Comparison of ENCODE assay signal across 8 mouse cellular contexts in genomic region chr6:29348371-29348724, GRCm38 (mm10). TPM values are rescaled to one million over a fixed set of nuclear protein-coding genes. Genes with fewer than 3 reads are reported as not detected.
DNase-seq lines count a peak whose midpoint lies in the region; ATAC-seq and TF ChIP-seq lines count a peak whose summit lies in the region.

No protein-coding gene starts in this region.

- peak overlapping the region; percentile 89 for H3K9ac ChIP-seq in heart, embryonic 14.5 days (ENCODE audit: low read length)
- H3K9ac ChIP-seq in ES-E14 (ENCODE audit: insufficient read depth, low read depth, low read length, poor library complexity, severe bottlenecking): peak overlapping the region; percentile 93
- H3K9ac ChIP-seq in forebrain, embryonic 13.5 days: peak overlapping the region; percentile 91
- H3K9ac ChIP-seq in liver, embryonic 16.5 days (ENCODE audit: low read depth, low read length): peak overlapping the region; percentile 87

- H3K36me3 ChIP-seq in heart, embryonic 14.5 days (ENCODE audit: control insufficient read depth, insufficient read depth, low read length): no peaks in the 10 kb centered on the region
- H3K36me3 ChIP-seq in ES-E14 (ENCODE audit: control insufficient read depth, insufficient read depth, low read length, poor library complexity, severe bottlenecking): no peaks in the 10 kb centered on the region
- no peaks in the 10 kb centered on the region for H3K36me3 ChIP-seq in forebrain, embryonic 13.5 days (ENCODE audit: poor library complexity, severe bottlenecking)
- no peaks in the 10 kb centered on the region for H3K36me3 ChIP-seq in liver, embryonic 16.5 days (ENCODE audit: control insufficient read depth, insufficient read depth)

- H3K4me2 ChIP-seq in heart, embryonic 14.5 days (ENCODE audit: low read length): peak overlapping the region; percentile 75
- H3K4me2 ChIP-seq in forebrain, embryonic 13.5 days: peak overlapping the region; percentile 80
- peak overlapping the region; percentile 92 for H3K4me2 ChIP-seq in liver, embryonic 16.5 days (ENCODE audit: low read depth, low read length)

- H3K9me3 ChIP-seq in heart, embryonic 14.5 days (ENCODE audit: control insufficient read depth, low read length): no peaks in the 10 kb centered on the region
- H3K9me3 ChIP-seq in ES-E14 (ENCODE audit: control insufficient read depth, insufficient read depth, low read depth, low read length): no peaks in the 10 kb centered on the region
- no peaks in the 10 kb centered on the region for H3K9me3 ChIP-seq in forebrain, embryonic 13.5 days (replicated peaks)
- no peaks in the 10 kb centered on the region for H3K9me3 ChIP-seq in liver, embryonic 16.5 days (replicated peaks; ENCODE audit: control insufficient read depth, low read length)

- WGBS in heart, embryonic 14.5 days: 0% methylated on average over 15 of the region's 15 CpGs
- under 1% methylated on average over 15 of the region's 15 CpGs for WGBS in forebrain, embryonic 13.5 days
- WGBS in liver, embryonic 16.5 days (ENCODE audit: insufficient replicate concordance): 0% methylated on average over 15 of the region's 15 CpGs

- H3K27me3 ChIP-seq in heart, embryonic 14.5 days (ENCODE audit: control insufficient read depth, insufficient read depth, low read length): no peaks in the 10 kb centered on the region
- 0 out of 2 replicates have a peak, but pooled peaks cover under 1% of the 10 kb centered on the region for H3K27me3 ChIP-seq in forebrain, embryonic 13.5 days
- H3K27me3 ChIP-seq in liver, embryonic 16.5 days (ENCODE audit: control insufficient read depth, insufficient read depth, low read depth, low read length): no peaks in the 10 kb centered on the region

- DNase-seq in heart, postnatal 36 days: no peak
- no peak for DNase-seq in ES-E14 (ENCODE audit: low read depth, low spot score)
- no peak for DNase-seq in layer of hippocampus, postnatal 25 days (ENCODE audit: extremely low spot score in 1 of 2, low spot score in 1 of 2)
- no peak for DNase-seq in cerebellum, postnatal 14 days

- peak; percentile 43 for ATAC-seq in heart, embryonic 14.5 days (ENCODE audit: insufficient number of reproducible peaks, insufficient read depth, low FRiP score, low read depth)
- ATAC-seq in forebrain, embryonic 13.5 days: no peak
- peak; percentile 1 for ATAC-seq in liver, embryonic 16.5 days (ENCODE audit: low read depth)
- no peak for ATAC-seq in monocyte, adult 5-6 weeks (replicated peaks; ENCODE audit: insufficient number of reproducible peaks, low FRiP score, low TSS enrichment, poor library complexity, severe bottlenecking)

- intact Hi-C loops in heart, postnatal 36 days (cut with DNase I): loop anchor here (5.0 kb wide), 2 partner anchors 84 to 136 kb away; partner anchors contain the start of gene Flnc

- H3K27ac ChIP-seq in heart, embryonic 14.5 days (replicated peaks in 1 of 2; ENCODE audit: control insufficient read depth in 1 of 2, insufficient read depth in 1 of 2, low read depth in 2 of 2, low read length in 2 of 2): peak overlapping the region; percentile 82 to 88
- H3K27ac ChIP-seq in ES-E14 (ENCODE audit: insufficient read depth, low read depth, low read length, poor library complexity, severe bottlenecking): peak overlapping the region; percentile 36; the same call in 1 of the 2 replicates
- H3K27ac ChIP-seq in forebrain, embryonic 13.5 days: 0 out of 2 replicates have a peak overlapping the region, but pooled peaks have one; percentile 44
- H3K27ac ChIP-seq in liver, embryonic 16.5 days (ENCODE audit: low read length): peak overlapping the region; percentile 70

- peaks cover 9 to 39% of the 10 kb centered on the region in 2 experiments for H3K4me1 ChIP-seq in heart, embryonic 14.5 days (ENCODE audit: control insufficient read depth in 2 of 2, insufficient read depth in 2 of 2, low read length in 2 of 2)
- H3K4me1 ChIP-seq in ES-E14 (ENCODE audit: control insufficient read depth in 2 of 2, insufficient read depth in 2 of 2, low read length in 2 of 2, poor library complexity in 1 of 2): peaks cover 0 to 3% of the 10 kb centered on the region in 2 experiments; a peak in 1 of 4 replicates
- peaks cover 24% of the 10 kb centered on the region for H3K4me1 ChIP-seq in forebrain, embryonic 13.5 days
- H3K4me1 ChIP-seq in liver, embryonic 16.5 days (ENCODE audit: control insufficient read depth, low read depth, low read length): peaks cover 21% of the 10 kb centered on the region

- H3K4me3 ChIP-seq in heart, embryonic 14.5 days (ENCODE audit: control insufficient read depth in 1 of 2, insufficient read depth in 1 of 2, low read depth in 1 of 2, low read length in 2 of 2): peak overlapping the region; percentile 81 to 88
- peak overlapping the region; percentile 96 to 97 for H3K4me3 ChIP-seq in ES-E14 (ENCODE audit: insufficient read depth in 1 of 2, low read depth in 1 of 2, low read length in 2 of 2, poor library complexity in 1 of 2, severe bottlenecking in 1 of 2)
- peak overlapping the region; percentile 92 for H3K4me3 ChIP-seq in forebrain, embryonic 13.5 days
- peak overlapping the region; percentile 90 for H3K4me3 ChIP-seq in liver, embryonic 16.5 days (ENCODE audit: low read depth, low read length)

- in situ Hi-C loops in ES-E14 (cut with MboI; ENCODE audit: low sequenced_read_pairs in 2 of 2, unreplicated experiment in 2 of 2): no loop called here

TF ChIP-seq in ES-E14, 5 proteins besides CTCF, POLR2A, EP300 and RAD21:
- TF ChIP-seq ZNF384 (IDR thresholded peaks at IDR 0.05; ENCODE audit: low read depth, low read length) (no peak), MAFK (IDR thresholded peaks at IDR 0.05; ENCODE audit: insufficient read depth, low read depth, low read length) (no peak), CHD2 (IDR thresholded peaks at IDR 0.05; ENCODE audit: low read depth, low read length) (no peak), HCFC1 (IDR thresholded peaks at IDR 0.05; ENCODE audit: borderline replicate concordance, insufficient read depth, low read length) (no peak), ZC3H11A (IDR thresholded peaks at IDR 0.05; ENCODE audit: borderline replicate concordance, low read depth, low read length) (no peak)

RNA-seq across cellular contexts. Expression of gene Calu, which starts 0.5 kb away (rescaled TPM):
- polyA plus RNA-seq in heart, embryonic 14.5 days (2014; fragmentation: Nextera tagmentation; extraction: Ambion mirVana): 452 and 458 TPM in 2 replicates
- total RNA-seq in heart, postnatal 36 days (2021): 100 to 1,000 TPM; 240 to 254 TPM
- total RNA-seq in ES-E14 (2012; rRNA removed): 321 and 408 TPM in 2 replicates
- 163 and 177 TPM in 2 replicates for polyA plus RNA-seq in forebrain, embryonic 13.5 days (2015; fragmentation: Nextera tagmentation; extraction: Ambion mirVana)
- polyA plus RNA-seq in liver, embryonic 16.5 days (2015; fragmentation: Nextera tagmentation; extraction: Ambion mirVana): 105 and 109 TPM in 2 replicates
- total RNA-seq in layer of hippocampus, postnatal 25 days (2021): 10 to 100 TPM; 69.6 to 72.7 TPM
- total RNA-seq in monocyte, adult 5-6 weeks (2017): 134 to 144 TPM (median 142 TPM) in 3 replicates

RNA-seq across cellular contexts. Expression of gene Fam71f1, which starts 29.4 kb away (rescaled TPM):
- 0.15 TPM in 1 of 2 replicates, not detected in the other for polyA plus RNA-seq in heart, embryonic 14.5 days (2014; fragmentation: Nextera tagmentation; extraction: Ambion mirVana)
- not detected for total RNA-seq in heart, postnatal 36 days (2021)
- 0.21 and 0.80 TPM in 2 replicates for total RNA-seq in ES-E14 (2012; rRNA removed)
- polyA plus RNA-seq in forebrain, embryonic 13.5 days (2015; fragmentation: Nextera tagmentation; extraction: Ambion mirVana): not detected in 2 replicates
- not detected in 2 replicates for polyA plus RNA-seq in liver, embryonic 16.5 days (2015; fragmentation: Nextera tagmentation; extraction: Ambion mirVana)
- total RNA-seq in layer of hippocampus, postnatal 25 days (2021): not detected
- total RNA-seq in monocyte, adult 5-6 weeks (2017): not detected in 3 replicates

RNA-seq across cellular contexts. Expression of gene Opn1sw, which starts 39.9 kb away (rescaled TPM):
- polyA plus RNA-seq in heart, embryonic 14.5 days (2014; fragmentation: Nextera tagmentation; extraction: Ambion mirVana): 0.46 and 1.1 TPM in 2 replicates
- total RNA-seq in heart, postnatal 36 days (2021): under 1 TPM in 1 of 2 experiments, not detected in 1; 0.11 TPM
- 0.11 and 0.13 TPM in 2 replicates for total RNA-seq in ES-E14 (2012; rRNA removed)
- 0.44 TPM in 2 replicates for polyA plus RNA-seq in forebrain, embryonic 13.5 days (2015; fragmentation: Nextera tagmentation; extraction: Ambion mirVana)
- polyA plus RNA-seq in liver, embryonic 16.5 days (2015; fragmentation: Nextera tagmentation; extraction: Ambion mirVana): 0.07 TPM in 2 replicates
- total RNA-seq in layer of hippocampus, postnatal 25 days (2021): under 1 TPM; 0.19 to 0.20 TPM
- total RNA-seq in monocyte, adult 5-6 weeks (2017): not detected in 3 replicates

RNA-seq across cellular contexts. Expression of gene Ccdc136, which starts 47.8 kb away (rescaled TPM):
- 28.3 and 30.8 TPM in 2 replicates for polyA plus RNA-seq in heart, embryonic 14.5 days (2014; fragmentation: Nextera tagmentation; extraction: Ambion mirVana)
- 1 to 10 TPM; 1.7 to 3.0 TPM for total RNA-seq in heart, postnatal 36 days (2021)
- 10.5 and 18.2 TPM in 2 replicates for total RNA-seq in ES-E14 (2012; rRNA removed)
- 34.3 and 37.0 TPM in 2 replicates for polyA plus RNA-seq in forebrain, embryonic 13.5 days (2015; fragmentation: Nextera tagmentation; extraction: Ambion mirVana)
- polyA plus RNA-seq in liver, embryonic 16.5 days (2015; fragmentation: Nextera tagmentation; extraction: Ambion mirVana): 0.09 and 0.34 TPM in 2 replicates
- total RNA-seq in layer of hippocampus, postnatal 25 days (2021): 10 to 100 TPM; 59.8 to 60.9 TPM
- total RNA-seq in monocyte, adult 5-6 weeks (2017): 0.49 to 0.96 TPM (median 0.67 TPM) in 3 replicates

Comparison
In these comparisons a context has a peak if more than half of its experiments do, and no peak if none do; other contexts are left out.
1. ATAC-seq: peak in heart, embryonic 14.5 days (single experiment) and liver, embryonic 16.5 days (single experiment); none in forebrain, embryonic 13.5 days (single experiment) and monocyte, adult 5-6 weeks (single experiment).
2. Peak in every context shown above with its lines, with median percentiles within 50 percentile points of each other: H3K27ac ChIP-seq, H3K4me2 ChIP-seq, H3K4me3 ChIP-seq and H3K9ac ChIP-seq.